Comparison of ENCODE assay signal across 8 mouse cellular contexts in the genomic region with DNA sequence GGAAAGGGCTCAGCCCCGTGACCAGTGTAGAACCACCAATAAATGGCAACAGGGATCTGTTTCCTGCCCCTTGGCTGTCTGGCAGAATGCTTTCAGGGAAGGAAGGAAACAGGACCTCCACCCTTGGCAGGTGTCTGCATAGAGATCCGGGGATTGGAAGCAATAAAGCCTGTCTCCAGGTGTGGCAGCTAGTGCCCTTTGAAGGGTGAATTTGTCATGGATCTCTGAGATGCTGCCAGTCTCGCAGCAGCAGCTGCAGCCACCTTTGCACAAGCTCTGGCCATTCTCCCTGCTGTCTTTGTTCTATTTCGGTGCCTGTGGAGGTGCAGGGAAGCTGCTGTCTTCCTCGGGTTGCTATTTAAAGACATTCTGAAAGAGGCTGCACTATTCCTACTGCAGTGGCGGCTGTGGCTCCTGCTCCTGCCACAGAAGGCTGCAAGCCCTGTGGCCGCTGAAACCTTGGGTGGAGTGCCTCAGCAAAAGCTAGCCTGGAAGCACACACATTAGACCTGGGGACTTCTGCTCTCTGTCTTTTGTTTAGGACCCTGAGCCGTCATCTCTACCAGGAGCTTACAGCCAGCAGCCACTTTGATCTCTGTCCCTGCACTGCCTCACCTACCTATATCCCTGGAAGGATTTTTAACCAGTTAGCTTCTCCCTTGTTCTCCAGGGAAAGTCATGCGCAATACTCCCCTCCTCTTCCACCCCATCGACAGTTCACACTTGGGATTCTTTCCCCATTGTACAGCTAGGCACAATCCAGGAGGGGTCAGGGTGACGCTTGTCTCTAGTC. TPM values are rescaled to one million over a fixed set of nuclear protein-coding genes. Genes with fewer than 3 reads are reported as not detected.
DNase-seq lines count a peak whose midpoint lies in the region; ATAC-seq lines count a peak whose summit lies in the region.

No protein-coding gene starts in this region.

- H3K9ac ChIP-seq in forebrain, embryonic 14.5 days (ENCODE audit: low read length), result no peak overlapping the region; the same call in 1 of the 2 replicates
- H3K9ac ChIP-seq in stomach, embryonic 14.5 days (replicated peaks; ENCODE audit: low read depth, low read length), result no peak overlapping the region

- H3K4me3 ChIP-seq in forebrain, embryonic 14.5 days (ENCODE audit: low read depth, low read length), result no peak overlapping the region
- no peak overlapping the region for H3K4me3 ChIP-seq in stomach, embryonic 14.5 days (ENCODE audit: low read depth, low read length)

- no peak overlapping the region for H3K4me2 ChIP-seq in forebrain, embryonic 14.5 days (ENCODE audit: low read length)
- H3K4me2 ChIP-seq in stomach, embryonic 14.5 days (replicated peaks; ENCODE audit: low read depth, low read length), result peak overlapping the region; percentile 6; the same call in 1 of the 2 replicates

- peak; percentile 15 to 19 for DNase-seq in layer of hippocampus, adult 8-10 months (ENCODE audit: low spot score in 2 of 2)
- no peak for DNase-seq in layer of hippocampus, postnatal 25 days (ENCODE audit: extremely low spot score in 1 of 2, low spot score in 1 of 2)
- peak; percentile 22 for DNase-seq in forebrain, embryonic 14.5 days (ENCODE audit: low spot score)
- peak; percentile 37 to 41 for DNase-seq in heart, postnatal 36 days
- peak; percentile 57 to 86 for DNase-seq in left cerebral cortex, postnatal 25 days (ENCODE audit: low spot score in 2 of 2)
- DNase-seq in spleen, adult 12 weeks (ENCODE audit: low spot score), result no peak

- no peaks in the 10 kb centered on the region for H3K9me3 ChIP-seq in forebrain, embryonic 14.5 days (replicated peaks; ENCODE audit: control insufficient read depth, low read length)
- H3K9me3 ChIP-seq in stomach, embryonic 14.5 days (ENCODE audit: control insufficient read depth, low read depth, low read length), result no peaks in the 10 kb centered on the region

- no peaks in the 10 kb centered on the region for H3K4me1 ChIP-seq in forebrain, embryonic 14.5 days (ENCODE audit: control insufficient read depth, insufficient read depth, low read length)
- no peaks in the 10 kb centered on the region; the same call in 1 of the 2 replicates for H3K4me1 ChIP-seq in stomach, embryonic 14.5 days (ENCODE audit: control insufficient read depth, insufficient read depth, low read length)

- peak; percentile 40 for ATAC-seq in forebrain, embryonic 14.5 days
- ATAC-seq in stomach, embryonic 14.5 days (ENCODE audit: insufficient number of reproducible peaks, insufficient read depth, low FRiP score, low read depth), result no peak
- no peak for ATAC-seq in megakaryocyte progenitor cell, adult 5-6 weeks (replicated peaks; ENCODE audit: poor library complexity)

- intact Hi-C loops in heart, postnatal 36 days (cut with DNase I), result loop anchor here (2.0 to 5.0 kb wide), 2 partner anchors 31 to 107 kb away; a partner anchor contains a TSS
- intact Hi-C loops in left cerebral cortex, postnatal 25 days (cut with DNase I), result no loop called here

- no peaks in the 10 kb centered on the region for H3K27me3 ChIP-seq in forebrain, embryonic 14.5 days (replicated peaks; ENCODE audit: control insufficient read depth, insufficient read depth, low read length)
- no peaks in the 10 kb centered on the region for H3K27me3 ChIP-seq in stomach, embryonic 14.5 days (ENCODE audit: control insufficient read depth, insufficient read depth, low read length)

- 36% methylated on average over 11 of the region's 11 CpGs for WGBS in forebrain, embryonic 14.5 days
- WGBS in stomach, embryonic 14.5 days, result 45% methylated on average over 11 of the region's 11 CpGs

- no peaks in the 10 kb centered on the region for H3K36me3 ChIP-seq in forebrain, embryonic 14.5 days (ENCODE audit: control insufficient read depth, insufficient read depth, low read length)
- no peaks in the 10 kb centered on the region for H3K36me3 ChIP-seq in stomach, embryonic 14.5 days (ENCODE audit: control insufficient read depth, insufficient read depth, low read length)

- peak overlapping the region; percentile 59 for H3K27ac ChIP-seq in forebrain, embryonic 14.5 days (ENCODE audit: low read depth, low read length)
- peak overlapping the region; percentile 52 for H3K27ac ChIP-seq in stomach, embryonic 14.5 days (ENCODE audit: low read length)

RNA-seq across cellular contexts. Expression of a gene that starts 30.6 kb away (rescaled TPM):
- total RNA-seq in layer of hippocampus, adult 8-10 months (2022), result 1 to 10 TPM; 1.6 to 2.6 (median 1.9) TPM
- 1 to 10 TPM; 2.8 to 4.5 TPM for total RNA-seq in layer of hippocampus, postnatal 25 days (2021)
- polyA plus RNA-seq in forebrain, embryonic 14.5 days (2014; fragmentation: Nextera tagmentation; extraction: Ambion mirVana), result 1.4 and 1.8 TPM in 2 replicates
- total RNA-seq in heart, postnatal 36 days (2021), result 1 to 10 TPM; 1.4 to 1.5 TPM
- 1 to 10 TPM; 2.2 to 2.4 TPM for total RNA-seq in left cerebral cortex, postnatal 25 days (2021)
- polyA plus RNA-seq in stomach, embryonic 14.5 days (2014; fragmentation: Nextera tagmentation; extraction: Ambion mirVana), result 0.48 and 0.54 TPM in 2 replicates
- not detected in 2 replicates for total RNA-seq in megakaryocyte progenitor cell, adult 5-6 weeks (2015)
- 0.37 and 0.54 TPM in 2 replicates for total RNA-seq in megakaryocyte progenitor cell, adult 5-6 weeks (2017)

RNA-seq across cellular contexts. Expression of a gene that starts 54.0 kb away (rescaled TPM):
- total RNA-seq in layer of hippocampus, adult 8-10 months (2022), result 10 to 100 TPM; 41.0 to 44.7 (median 43.9) TPM
- 10 to 100 TPM; 37.6 to 42.8 TPM for total RNA-seq in layer of hippocampus, postnatal 25 days (2021)
- polyA plus RNA-seq in forebrain, embryonic 14.5 days (2014; fragmentation: Nextera tagmentation; extraction: Ambion mirVana), result 52.7 and 55.2 TPM in 2 replicates
- 10 to 100 TPM; 20.2 to 22.2 TPM for total RNA-seq in heart, postnatal 36 days (2021)
- 10 to 100 TPM; 33.2 to 33.6 TPM for total RNA-seq in left cerebral cortex, postnatal 25 days (2021)
- polyA plus RNA-seq in stomach, embryonic 14.5 days (2014; fragmentation: Nextera tagmentation; extraction: Ambion mirVana), result 63.5 and 64.9 TPM in 2 replicates
- total RNA-seq in megakaryocyte progenitor cell, adult 5-6 weeks (2015), result 66.8 and 76.6 TPM in 2 replicates
- total RNA-seq in megakaryocyte progenitor cell, adult 5-6 weeks (2017), result 47.4 and 53.2 TPM in 2 replicates

Comparison
In these comparisons a context has a peak if more than half of its experiments do, and no peak if none do; other contexts are left out.
1. DNase-seq: peak in layer of hippocampus, adult 8-10 months (2 of 2), forebrain, embryonic 14.5 days (single experiment), heart, postnatal 36 days (2 of 2) and left cerebral cortex, postnatal 25 days (2 of 2); none in layer of hippocampus, postnatal 25 days (0 of 2) and spleen, adult 12 weeks (single experiment).